Mouse (Mus musculus) ovary, adult 10 weeks (tissue): Measurements from ENCODE around the gene Lce1k. TPM values are rescaled to one million over a fixed set of nuclear protein-coding genes. Genes with fewer than 3 reads are reported as not detected.

Experiments
- polyA plus RNA-seq: library from polyadenylated mRNA; stranded (reverse); fragments of 350-450 nt; fragmentation: Illumina TruSeq; extraction: RNeasy Lipid Tissue Mini Kit (QIAGEN cat#74804); gene quantifications from one replicate; pipeline ENCODE4 v1.2.3, GENCODE M21; 2014

Gene Lce1k
- polyA plus RNA-seq: not detected

DNA sequence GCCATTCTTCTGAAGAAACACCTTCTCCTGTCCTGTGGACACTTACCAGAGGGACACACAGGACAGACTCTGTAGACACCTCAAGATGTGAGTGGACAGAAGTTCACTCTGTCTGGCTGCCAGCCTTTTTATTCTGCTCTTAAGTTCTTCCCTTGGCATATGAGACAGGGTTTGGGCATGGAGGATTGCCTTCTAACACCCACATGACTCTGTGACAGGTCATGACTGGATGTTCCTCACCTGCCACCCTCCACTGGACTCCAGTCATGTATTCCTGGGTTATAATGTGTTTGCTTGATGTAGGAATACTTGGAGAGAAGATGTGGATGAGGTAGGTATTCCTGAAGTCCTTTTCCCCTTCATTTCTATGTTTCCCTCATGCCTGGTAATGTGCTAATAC is at the start of gene Lce1k:
Gene Lce1k, minus strand, starts transcription at position 101 of the 400 bp plus-strand sequence.

DNA sequence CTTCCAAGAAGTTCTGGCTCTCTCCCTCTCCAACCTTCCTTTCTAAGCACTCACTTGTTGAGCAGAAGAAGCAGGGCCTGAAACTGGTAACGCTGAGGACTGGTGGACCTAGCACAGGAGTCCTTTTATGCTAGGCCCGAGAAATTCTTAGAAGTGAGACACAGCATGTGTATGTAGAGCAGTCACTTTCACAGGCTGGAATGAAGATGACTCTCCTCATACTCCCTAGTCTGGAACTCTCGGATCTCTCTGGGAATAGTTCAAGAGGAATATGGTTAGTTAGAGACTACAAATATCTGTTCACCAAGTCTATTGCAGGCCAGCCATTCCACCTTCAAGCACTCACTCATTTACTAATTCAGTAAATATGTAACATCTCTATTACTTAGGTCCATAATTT is 43.5 kb upstream of the Lce1k start, which contains the start of gene Lce1l:
Gene Lce1l, minus strand, starts transcription at position 101 of the 400 bp plus-strand sequence.

DNA sequence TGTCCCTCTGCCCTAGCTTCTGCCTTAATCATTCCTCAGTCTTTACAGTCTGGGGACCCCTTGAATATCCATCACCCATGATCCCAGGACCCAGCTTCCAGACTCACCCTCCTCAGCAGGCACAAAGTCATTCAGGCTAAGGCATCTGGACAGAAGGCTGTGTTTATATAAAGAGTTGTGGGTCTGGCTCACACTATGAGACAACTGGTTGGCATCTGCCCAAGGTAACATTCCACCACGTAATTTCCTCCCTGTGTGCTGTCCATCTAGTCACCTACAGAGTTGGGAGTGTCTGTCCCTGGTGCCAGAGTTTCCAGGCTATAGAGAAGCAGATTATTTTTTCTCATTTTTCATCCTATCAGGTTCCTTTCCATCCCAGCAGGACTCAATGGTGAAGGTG is 19.4 kb upstream of the Lce1k start, which contains the start of gene Kprp:
Gene Kprp, minus strand, starts transcription at position 140 of the 400 bp plus-strand sequence.

DNA sequence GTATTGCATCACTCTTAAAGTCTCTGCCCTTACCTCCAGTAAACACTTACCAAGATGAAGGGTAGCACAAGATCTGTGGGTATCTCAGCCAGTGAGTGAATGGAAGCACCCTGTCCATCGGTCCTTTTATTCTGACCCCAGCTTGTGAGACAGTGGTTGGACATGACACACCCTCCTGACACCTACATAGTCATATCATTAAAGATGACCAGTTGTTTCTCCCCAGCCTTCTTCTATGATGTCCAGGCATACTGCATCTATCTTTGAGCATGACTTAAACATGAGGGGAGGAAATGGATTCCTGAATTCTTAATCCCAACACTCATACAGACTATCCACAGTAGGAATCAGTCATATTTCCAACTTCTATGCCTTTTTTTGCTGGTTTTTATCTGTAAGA is 17.3 kb downstream of the Lce1k start, which contains the start of gene Lce1j:
Gene Lce1j, minus strand, starts transcription at position 101 of the 400 bp plus-strand sequence.

DNA sequence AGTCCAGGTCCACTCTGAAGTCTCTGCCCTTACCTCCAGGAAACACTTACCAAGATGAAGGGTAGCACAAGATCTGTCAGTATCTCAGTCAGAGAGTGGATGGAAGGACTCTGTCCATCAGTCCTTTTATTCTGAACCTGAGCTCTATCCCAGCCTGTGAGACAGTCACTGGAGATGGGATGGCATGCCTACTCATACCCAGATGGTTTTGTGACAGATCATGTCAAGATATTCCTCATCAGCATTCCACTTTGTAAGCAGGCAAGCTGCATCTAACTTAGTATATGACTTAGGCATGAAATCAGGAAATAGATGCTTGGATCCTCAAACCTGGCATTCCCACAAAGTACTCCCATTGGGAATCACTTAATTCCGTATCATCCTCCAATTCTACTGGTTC is 28.9 kb downstream of the Lce1k start, which contains the start of gene Lce1i:
Gene Lce1i, minus strand, starts transcription at position 101 of the 400 bp plus-strand sequence.

DNA sequence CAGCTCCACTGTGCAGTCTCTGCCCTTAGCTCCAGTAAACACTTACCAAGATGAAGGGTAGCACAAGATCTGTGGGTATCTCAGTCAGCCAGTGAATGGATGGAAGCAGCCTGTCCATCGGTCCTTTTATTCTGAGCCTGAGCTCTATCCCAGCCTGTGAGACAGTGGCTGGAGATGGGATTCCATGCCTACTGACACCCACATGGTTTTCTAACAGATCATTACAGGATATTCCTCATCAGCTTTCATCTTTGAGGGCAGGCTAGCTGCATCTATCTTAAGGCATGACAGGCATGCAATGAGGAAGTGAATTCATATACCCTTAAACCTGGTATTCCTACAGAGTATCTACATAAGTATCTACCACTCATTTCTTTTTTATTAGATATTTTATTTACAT is 42.7 kb downstream of the Lce1k start, which contains the start of gene Lce1h:
Gene Lce1h, minus strand, starts transcription at position 101 of the 400 bp plus-strand sequence.

Other genes with a start within 250 kb of the Lce1k start
- gene Ivl, start 234.2 kb downstream of the Lce1k start, polyA plus RNA-seq: not detected
- gene Smcp, start 218.9 kb downstream of the Lce1k start, polyA plus RNA-seq: not detected
- gene 2210017I01Rik, start 200.4 kb downstream of the Lce1k start, polyA plus RNA-seq: not detected
- gene Lce6a, start 186.2 kb downstream of the Lce1k start, polyA plus RNA-seq: not detected
- gene Lce1a1, start 159.6 kb downstream of the Lce1k start, polyA plus RNA-seq: not detected
- gene Lce1b, start 151.0 kb downstream of the Lce1k start, polyA plus RNA-seq: not detected
- gene Lce1a2, start 137.6 kb downstream of the Lce1k start, polyA plus RNA-seq: not detected
- gene Lce1c, start 128.6 kb downstream of the Lce1k start, polyA plus RNA-seq: not detected
- gene Lce1d, start 120.7 kb downstream of the Lce1k start, polyA plus RNA-seq: not detected
- not detected for gene Lce1e, start 98.8 kb downstream of the Lce1k start, polyA plus RNA-seq
- not detected for gene Lce1f, start 87.5 kb downstream of the Lce1k start, polyA plus RNA-seq
- not detected for gene Gm38119, start 68.8 kb downstream of the Lce1k start, polyA plus RNA-seq
- gene Lce1g, start 55.6 kb downstream of the Lce1k start, polyA plus RNA-seq: not detected
- gene Lce1h, start 42.8 kb downstream of the Lce1k start, polyA plus RNA-seq: not detected
- not detected for gene Lce1i, start 29.0 kb downstream of the Lce1k start, polyA plus RNA-seq
- gene Lce1j, start 17.4 kb downstream of the Lce1k start, polyA plus RNA-seq: not detected
- not detected for gene Kprp, start 19.4 kb upstream of the Lce1k start, polyA plus RNA-seq
- not detected for gene Lce1l, start 43.4 kb upstream of the Lce1k start, polyA plus RNA-seq
- gene 2310050C09Rik, start 62.3 kb upstream of the Lce1k start, polyA plus RNA-seq: not detected
- gene Lce3a, start 118.3 kb upstream of the Lce1k start, polyA plus RNA-seq: not detected
- gene Lce3b, start 125.1 kb upstream of the Lce1k start, polyA plus RNA-seq: not detected
- gene Lce3c, start 136.6 kb upstream of the Lce1k start, polyA plus RNA-seq: not detected
- gene Lce3d, start 149.5 kb upstream of the Lce1k start, polyA plus RNA-seq: not detected
- not detected for gene Lce3e, start 159.2 kb upstream of the Lce1k start, polyA plus RNA-seq
- gene Lce3f, start 184.3 kb upstream of the Lce1k start, polyA plus RNA-seq: not detected
- gene Crct1, start 207.8 kb upstream of the Lce1k start, polyA plus RNA-seq: not detected
- gene Lce1m, start 211.2 kb upstream of the Lce1k start, polyA plus RNA-seq: not detected